24 mouse cellular contexts compared by ENCODE assay signal in the genomic region with DNA sequence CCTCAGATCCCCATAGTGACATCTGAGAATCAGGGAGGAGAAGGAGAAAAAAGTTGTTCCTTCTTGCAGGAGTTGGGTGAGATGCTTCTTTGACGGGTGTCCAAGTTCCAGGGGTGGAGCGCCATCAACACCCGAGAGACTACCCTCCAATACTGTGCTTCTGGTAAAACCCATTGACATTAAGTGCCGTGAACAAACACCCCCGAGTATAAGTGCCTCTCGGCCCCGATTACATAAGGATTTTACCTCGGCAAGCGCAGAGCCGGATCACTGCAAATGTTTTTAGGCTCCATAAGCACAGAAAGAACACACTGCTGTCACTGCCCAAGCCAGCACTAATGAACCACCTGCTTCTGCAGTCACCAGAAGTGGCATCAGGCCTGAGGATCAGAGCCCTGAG. TPM values are rescaled to one million over a fixed set of nuclear protein-coding genes. Genes with fewer than 3 reads are reported as not detected.
DNase-seq lines count a peak whose midpoint lies in the region; ATAC-seq and TF ChIP-seq lines count a peak whose summit lies in the region.
"Had no signal": no experiment of that assay in that cellular context is flagged by ENCODE, and none has a peak within 500 bp of the region (broad histone marks: within the 10 kb centered on the region; RNA-seq: fewer than 3 reads in every experiment).

No protein-coding gene starts in this region.

- no peak overlapping the region for H3K4me3 ChIP-seq in lung, postnatal 0 days (ENCODE audit: low read depth, low read length)
- no peak overlapping the region for H3K4me3 ChIP-seq in heart, embryonic 11.5 days (ENCODE audit: low read depth, low read length)
- no peak overlapping the region for H3K4me3 ChIP-seq in intestine, postnatal 0 days (ENCODE audit: low read depth, low read length)
- H3K4me3 ChIP-seq: embryonic facial prominence, embryonic 13.5 days; forebrain, embryonic 12.5 days; heart, adult 2 months; heart, embryonic 12.5 days; hindbrain, embryonic 10.5 days had no signal

- peak; percentile 32; the same call in 1 of the 2 replicates for TF ChIP-seq EP300 in lung, postnatal 0 days (IDR thresholded peaks at IDR 0.05)

- no peaks in the 10 kb centered on the region; the same call in 1 of the 2 replicates for H3K36me3 ChIP-seq in lung, postnatal 0 days (ENCODE audit: insufficient read depth, low read length)
- no peaks in the 10 kb centered on the region; the same call in 1 of the 2 replicates for H3K36me3 ChIP-seq in heart, embryonic 11.5 days (ENCODE audit: control insufficient read depth, insufficient read depth, low read length)
- no peaks in the 10 kb centered on the region for H3K36me3 ChIP-seq in intestine, postnatal 0 days (ENCODE audit: control insufficient read depth, insufficient read depth)
- H3K36me3 ChIP-seq: embryonic facial prominence, embryonic 13.5 days; G1E had no signal

- peak; percentile 28 for ATAC-seq in frontal cortex, adult (ENCODE audit: low TSS enrichment)
- peak; percentile 89 for ATAC-seq in lung, postnatal 0 days
- ATAC-seq in heart, embryonic 11.5 days (replicated peaks; ENCODE audit: insufficient number of reproducible peaks, low FRiP score, low TSS enrichment): no peak
- ATAC-seq in intestine, postnatal 0 days: no peak
- ATAC-seq: CD4-positive, CD25-positive, alpha-beta regulatory T cell, adult 4 months; forebrain, postnatal 0 days had no signal

- no peak overlapping the region for H3K9ac ChIP-seq in lung, postnatal 0 days (replicated peaks; ENCODE audit: low read depth)
- H3K9ac ChIP-seq in heart, embryonic 11.5 days (ENCODE audit: low read depth, low read length): no peak overlapping the region
- no peak overlapping the region for H3K9ac ChIP-seq in intestine, postnatal 0 days (ENCODE audit: low read depth, low read length)
- H3K9ac ChIP-seq: embryonic facial prominence, embryonic 13.5 days; forebrain, embryonic 12.5 days; forebrain, postnatal 0 days; heart, embryonic 12.5 days; hindbrain, embryonic 14.5 days had no signal

- no peak overlapping the region for H3K27ac ChIP-seq in lung, postnatal 0 days (ENCODE audit: low read length)
- H3K27ac ChIP-seq in heart, embryonic 11.5 days (ENCODE audit: low read depth, low read length): no peak overlapping the region
- H3K27ac ChIP-seq in intestine, postnatal 0 days (ENCODE audit: low read depth, low read length): no peak overlapping the region
- H3K27ac ChIP-seq: embryonic facial prominence, embryonic 13.5 days; forebrain, embryonic 12.5 days; heart, adult 2 months; hindbrain, embryonic 10.5 days; hindbrain, embryonic 14.5 days had no signal

- H3K4me1 ChIP-seq in lung, postnatal 0 days (ENCODE audit: insufficient read depth, low read depth, low read length): no peaks in the 10 kb centered on the region
- no peaks in the 10 kb centered on the region for H3K4me1 ChIP-seq in heart, embryonic 11.5 days (ENCODE audit: control insufficient read depth, insufficient read depth, low read length)
- no peaks in the 10 kb centered on the region for H3K4me1 ChIP-seq in intestine, postnatal 0 days (replicated peaks; ENCODE audit: control insufficient read depth, insufficient read depth, low read length)
- H3K4me1 ChIP-seq: embryonic facial prominence, embryonic 13.5 days; forebrain, embryonic 12.5 days; heart, embryonic 12.5 days; hindbrain, embryonic 10.5 days had no signal

- no peak overlapping the region for H3K4me2 ChIP-seq in lung, postnatal 0 days (replicated peaks; ENCODE audit: low read depth, low read length)
- no peak overlapping the region for H3K4me2 ChIP-seq in heart, embryonic 11.5 days
- no peak overlapping the region for H3K4me2 ChIP-seq in intestine, postnatal 0 days (replicated peaks; ENCODE audit: low read depth)
- H3K4me2 ChIP-seq: embryonic facial prominence, embryonic 13.5 days; forebrain, embryonic 12.5 days; heart, embryonic 12.5 days; hindbrain, embryonic 14.5 days had no signal

- WGBS in lung, postnatal 0 days: 56% methylated on average over 10 of the region's 10 CpGs
- 87% methylated on average over 10 of the region's 10 CpGs for WGBS in heart, embryonic 11.5 days (ENCODE audit: insufficient replicate concordance)
- 85% methylated on average over 10 of the region's 10 CpGs for WGBS in intestine, postnatal 0 days

- no peaks in the 10 kb centered on the region for H3K27me3 ChIP-seq in lung, postnatal 0 days (replicated peaks; ENCODE audit: insufficient read depth, low read length)
- H3K27me3 ChIP-seq in heart, embryonic 11.5 days (ENCODE audit: control insufficient read depth, insufficient read depth, low read length): no peaks in the 10 kb centered on the region
- no peaks in the 10 kb centered on the region for H3K27me3 ChIP-seq in intestine, postnatal 0 days (replicated peaks; ENCODE audit: control insufficient read depth, insufficient read depth, low read length)
- H3K27me3 ChIP-seq: embryonic facial prominence, embryonic 13.5 days; forebrain, embryonic 12.5 days; heart, embryonic 12.5 days had no signal

- H3K9me3 ChIP-seq in lung, postnatal 0 days (ENCODE audit: low read length): no peaks in the 10 kb centered on the region
- H3K9me3 ChIP-seq in heart, embryonic 11.5 days (replicated peaks; ENCODE audit: control insufficient read depth, low read length): no peaks in the 10 kb centered on the region
- H3K9me3 ChIP-seq in intestine, postnatal 0 days (ENCODE audit: control insufficient read depth): no peaks in the 10 kb centered on the region
- H3K9me3 ChIP-seq: embryonic facial prominence, embryonic 13.5 days; forebrain, embryonic 12.5 days; G1E; heart, embryonic 12.5 days; hindbrain, embryonic 10.5 days had no signal

- TF ChIP-seq CTCF in lung, postnatal 0 days (IDR thresholded peaks at IDR 0.05): no peak
- no peak for TF ChIP-seq CTCF in intestine, postnatal 0 days (IDR thresholded peaks at IDR 0.05; ENCODE audit: low read depth)

- no peak for DNase-seq in frontal cortex, postnatal 25 days (ENCODE audit: low spot score in 2 of 2)
- DNase-seq in lung, postnatal 0 days (ENCODE audit: low spot score): peak; percentile 75
- peak; percentile 82 for DNase-seq in lung, postnatal 36 days
- DNase-seq in thymus, postnatal 14 days: no peak
- DNase-seq: adrenal gland, adult 8-10 months; adrenal gland, postnatal 36 days; B cell, adult 2 months; cerebellum, adult 11 months; cerebellum, adult 8-10 months; cerebellum, postnatal 25 days; forebrain, postnatal 0 days; heart, adult 2 months had no signal

RNA-seq across cellular contexts. Expression of a gene that starts 14.4 kb away (rescaled TPM):
- 0.53 and 0.68 TPM in 2 replicates for polyA plus RNA-seq in lung, postnatal 0 days (2015; fragmentation: Nextera tagmentation; extraction: Ambion mirVana)
- polyA plus RNA-seq in heart, embryonic 11.5 days (2014; fragmentation: Nextera tagmentation; extraction: Ambion mirVana): 2.5 and 3.0 TPM in 2 replicates
- polyA plus RNA-seq in intestine, postnatal 0 days (2015; fragmentation: Nextera tagmentation; extraction: Ambion mirVana): 0.21 TPM in 1 of 2 replicates, not detected in the other
- polyA plus RNA-seq: brain, embryonic 14.5 days; CD4-positive, CD25-positive, alpha-beta regulatory T cell, adult 4 months; cortical plate, adult 2 months; forebrain, postnatal 0 days; G1E had no signal

RNA-seq across cellular contexts. Expression of a gene that starts 16.9 kb away (rescaled TPM):
- 2.6 and 2.9 TPM in 2 replicates for polyA plus RNA-seq in lung, postnatal 0 days (2015; fragmentation: Nextera tagmentation; extraction: Ambion mirVana)
- 4.8 and 6.6 TPM in 2 replicates for polyA plus RNA-seq in heart, embryonic 11.5 days (2014; fragmentation: Nextera tagmentation; extraction: Ambion mirVana)
- 0.95 and 1.3 TPM in 2 replicates for polyA plus RNA-seq in intestine, postnatal 0 days (2015; fragmentation: Nextera tagmentation; extraction: Ambion mirVana)
- polyA plus RNA-seq: CD4-positive, CD25-positive, alpha-beta regulatory T cell, adult 4 months had no signal

RNA-seq across cellular contexts. Expression of a gene that starts 45.9 kb away (rescaled TPM):
- 3.9 and 5.3 TPM in 2 replicates for polyA plus RNA-seq in lung, postnatal 0 days (2015; fragmentation: Nextera tagmentation; extraction: Ambion mirVana)
- 0.11 TPM in 1 of 2 replicates, not detected in the other for polyA plus RNA-seq in heart, embryonic 11.5 days (2014; fragmentation: Nextera tagmentation; extraction: Ambion mirVana)
- polyA plus RNA-seq in intestine, postnatal 0 days (2015; fragmentation: Nextera tagmentation; extraction: Ambion mirVana): 0.21 and 0.27 TPM in 2 replicates
- polyA plus RNA-seq: CD4-positive, CD25-positive, alpha-beta regulatory T cell, adult 4 months; cortical plate, adult 2 months; embryonic facial prominence, embryonic 13.5 days; forebrain, postnatal 0 days; G1E; hindbrain, embryonic 10.5 days; hindbrain, embryonic 14.5 days had no signal

Comparison
In these comparisons a context has a peak if more than half of its experiments do, and no peak if none do; other contexts are left out.
1. ATAC-seq: peak in frontal cortex, adult (single experiment) and lung, postnatal 0 days (single experiment); none in heart, embryonic 11.5 days (single experiment) and intestine, postnatal 0 days (single experiment).
2. DNase-seq: peak in lung, postnatal 0 days (single experiment) and lung, postnatal 36 days (single experiment); none in frontal cortex, postnatal 25 days (0 of 2) and thymus, postnatal 14 days (single experiment).